Mouse (Mus musculus) cerebellum, postnatal 10 days (tissue): Measurements from ENCODE around the gene Eda.

ENCODE experiments used
- DNase-seq, 2 experiments: peaks; one replicate each; pipeline ENCODE4 v3.0.0; 2021; ENCODE audit warnings: mixed read lengths in 2 of 2

Eda gene

GRCm38 (mm10) chrX:99975250-99975984 is at the start of gene Eda:
Gene Eda, plus strand, starts transcription at chrX:99975606.
- DNase-seq: peak; percentile 80 to 90

GRCm38 (mm10) chrX:99961002-99961401 is 14.4 kb upstream of the Eda start:
- DNase-seq: no peak

- DNase-seq: no peak
Measured at GRCm38 (mm10) chrX:99970111-99970510, 5.3 kb upstream of the Eda start.

GRCm38 (mm10) chrX:99974381-99974780 is 1.0 kb upstream of the Eda start:
- no peak for DNase-seq

GRCm38 (mm10) chrX:99974803-99975202 is 603 bp upstream of the Eda start:
- DNase-seq: no peak

GRCm38 (mm10) chrX:99975985-99976924 is 849 bp downstream of the Eda start:
- peak; percentile 12 to 39 for DNase-seq

- DNase-seq: peak; percentile 9 to 19
Measured at GRCm38 (mm10) chrX:99978354-99978753, 2.9 kb downstream of the Eda start.

- no peak for DNase-seq
Measured at GRCm38 (mm10) chrX:99993434-99993833, 18.0 kb downstream of the Eda start.

GRCm38 (mm10) chrX:99999342-99999741 is 23.9 kb downstream of the Eda start:
- DNase-seq: no peak

GRCm38 (mm10) chrX:100118362-100118761 is 143.0 kb downstream of the Eda start:
- no peak for DNase-seq

- DNase-seq: no peak
Measured at GRCm38 (mm10) chrX:100195286-100195685, 219.9 kb downstream of the Eda start.

GRCm38 (mm10) chrX:100313652-100314051 is 338.2 kb downstream of the Eda start:
- DNase-seq: no peak

- DNase-seq: no peak
Measured at GRCm38 (mm10) chrX:100314172-100314902, 338.9 kb downstream of the Eda start.

- DNase-seq: no peak
Measured at GRCm38 (mm10) chrX:100340687-100341086, 365.3 kb downstream of the Eda start.

- no peak for DNase-seq
Measured at GRCm38 (mm10) chrX:100344433-100344832, 369.0 kb downstream of the Eda start.

GRCm38 (mm10) chrX:100356974-100357373 is 381.6 kb downstream of the Eda start:
- DNase-seq: no peak

- DNase-seq: peak; percentile 79
Measured at GRCm38 (mm10) chrX:100389887-100390286, 414.5 kb downstream of the Eda start.

- peak; percentile 65 to 72 for DNase-seq
Measured at GRCm38 (mm10) chrX:100392304-100392703, 416.9 kb downstream of the Eda start.

- DNase-seq: peak; percentile 12 to 23
Measured at GRCm38 (mm10) chrX:100394223-100394861, 418.9 kb downstream of the Eda start.

GRCm38 (mm10) chrX:100395026-100395425 is 419.6 kb downstream of the Eda start:
- DNase-seq: peak in 1 of 2 experiments; percentile 6

GRCm38 (mm10) chrX:100400900-100401299 is 425.5 kb downstream of the Eda start:
- no peak for DNase-seq

- DNase-seq: no peak
Measured at GRCm38 (mm10) chrX:100401657-100402056, 426.3 kb downstream of the Eda start.
